ENCODE assay signal across 10 mouse cellular contexts in the genomic region with DNA sequence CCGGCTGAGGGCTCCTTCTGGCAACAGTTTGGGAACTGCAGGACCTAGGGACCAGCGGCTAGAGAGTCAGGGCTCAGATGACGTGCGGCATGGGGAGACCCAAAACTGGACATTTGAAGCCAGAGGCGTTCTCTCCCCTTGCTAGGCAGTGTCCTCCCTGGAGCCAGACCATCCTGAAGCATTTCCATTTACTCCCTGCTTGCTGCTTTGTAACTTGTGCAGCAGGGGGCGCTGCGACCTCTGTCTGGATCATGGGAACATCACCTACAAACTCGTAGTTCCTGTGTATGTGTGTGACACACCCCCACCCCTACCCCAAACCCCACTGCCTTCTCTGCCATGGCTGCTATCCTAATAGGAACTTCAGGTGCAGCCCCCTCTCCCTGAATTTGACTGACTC. TPM values are rescaled to one million over a fixed set of nuclear protein-coding genes. Genes with fewer than 3 reads are reported as not detected.
DNase-seq lines count a peak whose midpoint lies in the region; ATAC-seq lines count a peak whose summit lies in the region.
"Had no signal": no experiment of that assay in that cellular context is flagged by ENCODE, and none has a peak within 500 bp of the region (broad histone marks: within the 10 kb centered on the region; RNA-seq: fewer than 3 reads in every experiment).

No protein-coding gene starts in this region.

- H3K9me3 ChIP-seq in forebrain, embryonic 14.5 days (replicated peaks; ENCODE audit: control insufficient read depth, low read length), result no peaks in the 10 kb centered on the region
- peaks cover 9% of the 10 kb centered on the region for H3K9me3 ChIP-seq in forebrain, embryonic 13.5 days (replicated peaks)
- H3K9me3 ChIP-seq in midbrain, embryonic 14.5 days (ENCODE audit: control insufficient read depth, low read length), result no peaks in the 10 kb centered on the region
- H3K9me3 ChIP-seq in midbrain, embryonic 16.5 days (replicated peaks; ENCODE audit: control insufficient read depth, low read length, poor library complexity, severe bottlenecking), result no peaks in the 10 kb centered on the region
- H3K9me3 ChIP-seq: stomach, embryonic 15.5 days had no signal

- H3K4me3 ChIP-seq in forebrain, embryonic 14.5 days (ENCODE audit: low read depth, low read length), result no peak overlapping the region
- no peak overlapping the region for H3K4me3 ChIP-seq in forebrain, embryonic 13.5 days
- no peak overlapping the region for H3K4me3 ChIP-seq in midbrain, embryonic 14.5 days (replicated peaks; ENCODE audit: low read depth, low read length)
- H3K4me3 ChIP-seq in midbrain, embryonic 16.5 days (ENCODE audit: low read depth, low read length), result no peak overlapping the region
- H3K4me3 ChIP-seq: stomach, embryonic 15.5 days had no signal

- 28% methylated on average over 8 of the region's 8 CpGs for WGBS in forebrain, embryonic 14.5 days
- WGBS in forebrain, embryonic 13.5 days, result 16% methylated on average over 8 of the region's 8 CpGs
- 22% methylated on average over 8 of the region's 8 CpGs for WGBS in midbrain, embryonic 14.5 days
- WGBS in midbrain, embryonic 16.5 days, result 32% methylated on average over 8 of the region's 8 CpGs

- H3K36me3 ChIP-seq in forebrain, embryonic 14.5 days (ENCODE audit: control insufficient read depth, insufficient read depth, low read length), result no peaks in the 10 kb centered on the region
- no peaks in the 10 kb centered on the region for H3K36me3 ChIP-seq in forebrain, embryonic 13.5 days (ENCODE audit: poor library complexity, severe bottlenecking)
- no peaks in the 10 kb centered on the region for H3K36me3 ChIP-seq in midbrain, embryonic 14.5 days (ENCODE audit: control insufficient read depth, insufficient read depth, low read length)
- no peaks in the 10 kb centered on the region for H3K36me3 ChIP-seq in midbrain, embryonic 16.5 days (ENCODE audit: control insufficient read depth, insufficient read depth, low read length)
- H3K36me3 ChIP-seq: stomach, embryonic 15.5 days had no signal

- peaks cover 10% of the 10 kb centered on the region; the same call in 1 of the 2 replicates for H3K4me1 ChIP-seq in forebrain, embryonic 14.5 days (ENCODE audit: control insufficient read depth, insufficient read depth, low read length)
- peaks cover 13% of the 10 kb centered on the region for H3K4me1 ChIP-seq in forebrain, embryonic 13.5 days
- peaks cover 6% of the 10 kb centered on the region; the same call in 1 of the 2 replicates for H3K4me1 ChIP-seq in midbrain, embryonic 14.5 days (ENCODE audit: control insufficient read depth, insufficient read depth, low read length)
- peaks cover 3% of the 10 kb centered on the region for H3K4me1 ChIP-seq in midbrain, embryonic 16.5 days (ENCODE audit: control insufficient read depth, insufficient read depth, low read length)

- H3K4me2 ChIP-seq in forebrain, embryonic 14.5 days (ENCODE audit: low read length), result no peak overlapping the region
- no peak overlapping the region for H3K4me2 ChIP-seq in forebrain, embryonic 13.5 days
- H3K4me2 ChIP-seq in midbrain, embryonic 14.5 days (ENCODE audit: low read length), result no peak overlapping the region
- no peak overlapping the region for H3K4me2 ChIP-seq in midbrain, embryonic 16.5 days (ENCODE audit: low read length)
- H3K4me2 ChIP-seq: stomach, embryonic 15.5 days had no signal

- H3K27ac ChIP-seq in forebrain, embryonic 14.5 days (ENCODE audit: low read depth, low read length), result no peak overlapping the region
- H3K27ac ChIP-seq in forebrain, embryonic 13.5 days, result no peak overlapping the region
- no peak overlapping the region for H3K27ac ChIP-seq in midbrain, embryonic 14.5 days (replicated peaks; ENCODE audit: low read depth, low read length)
- no peak overlapping the region for H3K27ac ChIP-seq in midbrain, embryonic 16.5 days (ENCODE audit: low read length)
- H3K27ac ChIP-seq: stomach, embryonic 15.5 days had no signal

- peak; percentile 65 for DNase-seq in forebrain, embryonic 14.5 days (ENCODE audit: low spot score)
- peak; percentile 79 for DNase-seq in midbrain, embryonic 14.5 days
- peak; percentile 79 for DNase-seq in adrenal gland, postnatal 10 days
- peak; percentile 52 for DNase-seq in gastrocnemius, postnatal 14 days
- DNase-seq in lung, postnatal 10 days, result peak; percentile 79
- peak; percentile 16 to 64 for DNase-seq in thymus, postnatal 10 days (ENCODE audit: low spot score in 2 of 2)

- intact Hi-C loops in gastrocnemius, postnatal 14 days (cut with DNase I; ENCODE audit: low total_unique reads), result loop anchor here (5.0 kb wide), 2 partner anchors 38 to 293 kb away; a partner anchor contains a TSS

- no peak for ATAC-seq in forebrain, embryonic 14.5 days
- ATAC-seq in forebrain, embryonic 13.5 days, result no peak
- no peak for ATAC-seq in midbrain, embryonic 14.5 days (ENCODE audit: low FRiP score, low TSS enrichment)
- no peak for ATAC-seq in midbrain, embryonic 16.5 days

- H3K9ac ChIP-seq in forebrain, embryonic 14.5 days (ENCODE audit: low read length), result no peak overlapping the region
- no peak overlapping the region for H3K9ac ChIP-seq in forebrain, embryonic 13.5 days
- no peak overlapping the region for H3K9ac ChIP-seq in midbrain, embryonic 14.5 days (replicated peaks; ENCODE audit: low read length)
- no peak overlapping the region for H3K9ac ChIP-seq in midbrain, embryonic 16.5 days (ENCODE audit: low read depth, low read length)
- H3K9ac ChIP-seq: stomach, embryonic 15.5 days had no signal

- no peaks in the 10 kb centered on the region for H3K27me3 ChIP-seq in forebrain, embryonic 14.5 days (replicated peaks; ENCODE audit: control insufficient read depth, insufficient read depth, low read length)
- 0 out of 2 replicates have a peak, but pooled peaks cover 5% of the 10 kb centered on the region for H3K27me3 ChIP-seq in forebrain, embryonic 13.5 days
- H3K27me3 ChIP-seq in midbrain, embryonic 14.5 days (ENCODE audit: control insufficient read depth, insufficient read depth, low read length), result no peaks in the 10 kb centered on the region
- no peaks in the 10 kb centered on the region for H3K27me3 ChIP-seq in midbrain, embryonic 16.5 days (ENCODE audit: control insufficient read depth, insufficient read depth, low read depth, low read length)
- H3K27me3 ChIP-seq: stomach, embryonic 15.5 days had no signal

RNA-seq across cellular contexts. Expression of a gene that starts 4.8 kb away (rescaled TPM):
- not detected in 2 replicates for polyA plus RNA-seq in forebrain, embryonic 14.5 days (2014; fragmentation: Nextera tagmentation; extraction: Ambion mirVana)
- polyA plus RNA-seq in forebrain, embryonic 13.5 days (2015; fragmentation: Nextera tagmentation; extraction: Ambion mirVana), result not detected in 2 replicates
- not detected in 2 replicates for polyA plus RNA-seq in midbrain, embryonic 14.5 days (2014; fragmentation: Nextera tagmentation; extraction: Ambion mirVana)
- polyA plus RNA-seq in midbrain, embryonic 16.5 days (2015; fragmentation: Nextera tagmentation; extraction: Ambion mirVana), result not detected in 2 replicates
- 1 to 10 TPM; 1.4 to 4.3 TPM for total RNA-seq in adrenal gland, postnatal 10 days (2021)
- not detected for total RNA-seq in gastrocnemius, postnatal 14 days (2021)

RNA-seq across cellular contexts. Expression of a gene that starts 7.3 kb away (rescaled TPM):
- not detected in 2 replicates for polyA plus RNA-seq in forebrain, embryonic 14.5 days (2014; fragmentation: Nextera tagmentation; extraction: Ambion mirVana)
- not detected in 2 replicates for polyA plus RNA-seq in forebrain, embryonic 13.5 days (2015; fragmentation: Nextera tagmentation; extraction: Ambion mirVana)
- polyA plus RNA-seq in midbrain, embryonic 14.5 days (2014; fragmentation: Nextera tagmentation; extraction: Ambion mirVana), result not detected in 2 replicates
- polyA plus RNA-seq in midbrain, embryonic 16.5 days (2015; fragmentation: Nextera tagmentation; extraction: Ambion mirVana), result not detected in 2 replicates
- not detected for total RNA-seq in adrenal gland, postnatal 10 days (2021)
- total RNA-seq in gastrocnemius, postnatal 14 days (2021), result not detected
- total RNA-seq: left cerebral cortex, postnatal 10 days had no signal
- polyA plus RNA-seq: stomach, embryonic 15.5 days had no signal

RNA-seq across cellular contexts. Expression of a gene that starts 35.9 kb away (rescaled TPM):
- 0.22 TPM in 1 of 2 replicates, not detected in the other for polyA plus RNA-seq in forebrain, embryonic 14.5 days (2014; fragmentation: Nextera tagmentation; extraction: Ambion mirVana)
- not detected in 2 replicates for polyA plus RNA-seq in forebrain, embryonic 13.5 days (2015; fragmentation: Nextera tagmentation; extraction: Ambion mirVana)
- polyA plus RNA-seq in midbrain, embryonic 14.5 days (2014; fragmentation: Nextera tagmentation; extraction: Ambion mirVana), result not detected in 2 replicates
- polyA plus RNA-seq in midbrain, embryonic 16.5 days (2015; fragmentation: Nextera tagmentation; extraction: Ambion mirVana), result 0.35 TPM in 1 of 2 replicates, not detected in the other
- total RNA-seq in adrenal gland, postnatal 10 days (2021), result 1 to 10 TPM in 1 of 2 experiments, under 1 TPM in 1; 0.94 to 5.1 TPM
- not detected for total RNA-seq in gastrocnemius, postnatal 14 days (2021)
- total RNA-seq: left cerebral cortex, postnatal 10 days had no signal

RNA-seq across cellular contexts. Expression of a gene that starts 49.0 kb away (rescaled TPM):
- 4.2 and 5.0 TPM in 2 replicates for polyA plus RNA-seq in forebrain, embryonic 14.5 days (2014; fragmentation: Nextera tagmentation; extraction: Ambion mirVana)
- 2.9 TPM in 2 replicates for polyA plus RNA-seq in forebrain, embryonic 13.5 days (2015; fragmentation: Nextera tagmentation; extraction: Ambion mirVana)
- polyA plus RNA-seq in midbrain, embryonic 14.5 days (2014; fragmentation: Nextera tagmentation; extraction: Ambion mirVana), result 11.2 and 15.6 TPM in 2 replicates
- 24.6 and 26.5 TPM in 2 replicates for polyA plus RNA-seq in midbrain, embryonic 16.5 days (2015; fragmentation: Nextera tagmentation; extraction: Ambion mirVana)
- 10 to 100 TPM; 10.2 to 24.1 TPM for total RNA-seq in adrenal gland, postnatal 10 days (2021)
- under 1 TPM; 0.13 to 0.23 TPM for total RNA-seq in gastrocnemius, postnatal 14 days (2021)
